In the genomic region with DNA sequence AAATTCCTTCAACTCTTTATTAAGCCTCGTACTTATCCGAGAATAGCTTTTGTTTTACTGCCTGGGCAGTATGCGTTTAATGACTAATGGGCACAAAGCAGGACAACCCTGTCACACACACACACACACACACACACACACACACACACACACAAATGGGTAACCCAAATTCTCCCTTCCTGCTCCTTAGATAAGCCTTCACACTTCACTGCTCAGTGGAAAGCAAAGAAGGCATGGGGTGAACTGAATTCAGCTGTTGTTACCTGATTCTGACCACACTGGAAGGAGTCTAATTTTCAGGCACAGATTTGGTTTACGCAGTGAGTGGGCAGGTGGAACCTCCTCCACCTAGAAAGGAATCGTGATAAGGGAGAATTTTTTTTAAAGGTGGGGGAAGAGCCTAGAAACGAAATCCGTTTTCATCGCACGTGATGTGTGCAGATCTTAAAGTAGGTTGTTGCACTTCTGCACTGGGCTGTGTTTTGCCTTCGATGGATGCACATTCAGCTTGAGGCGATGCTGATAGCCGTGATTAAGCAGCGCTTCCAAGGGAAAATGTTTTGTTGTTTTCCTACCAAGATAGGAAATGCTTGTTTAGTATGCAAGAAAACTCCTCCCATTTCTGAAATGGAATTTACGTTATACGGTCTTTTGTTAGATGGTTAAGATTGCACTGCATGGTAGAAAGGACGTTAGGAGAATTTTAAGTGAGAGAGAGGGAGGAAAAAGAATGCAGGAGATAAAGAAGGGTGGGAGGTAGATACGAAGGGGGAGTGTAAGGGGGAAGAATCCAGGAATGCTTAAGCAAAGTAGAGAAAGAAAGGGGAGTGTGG, we compare ENCODE assay signal across 10 mouse cellular contexts.
DNase-seq lines count a peak whose midpoint lies in the region; ATAC-seq lines count a peak whose summit lies in the region.
"Had no signal": no experiment of that assay in that cellular context is flagged by ENCODE, and none has a peak within 500 bp of the region (broad histone marks: within the 10 kb centered on the region; RNA-seq: fewer than 3 reads in every experiment).

No protein-coding gene starts in this region.

- H3K9ac ChIP-seq in heart, embryonic 15.5 days: no peak overlapping the region
- H3K9ac ChIP-seq in embryonic facial prominence, embryonic 13.5 days: no peak overlapping the region
- no peak overlapping the region for H3K9ac ChIP-seq in limb, embryonic 13.5 days

- no peaks in the 10 kb centered on the region for H3K36me3 ChIP-seq in heart, embryonic 15.5 days
- H3K36me3 ChIP-seq in embryonic facial prominence, embryonic 13.5 days: no peaks in the 10 kb centered on the region
- no peaks in the 10 kb centered on the region for H3K36me3 ChIP-seq in limb, embryonic 13.5 days
- H3K36me3 ChIP-seq: G1E had no signal

- no peak overlapping the region for H3K27ac ChIP-seq in heart, embryonic 15.5 days
- no peak overlapping the region for H3K27ac ChIP-seq in embryonic facial prominence, embryonic 13.5 days
- H3K27ac ChIP-seq in limb, embryonic 13.5 days: no peak overlapping the region

- H3K4me1 ChIP-seq in heart, embryonic 15.5 days (replicated peaks): 0 out of 2 replicates have a peak, but pooled peaks cover 2% of the 10 kb centered on the region
- H3K4me1 ChIP-seq in embryonic facial prominence, embryonic 13.5 days: no peaks in the 10 kb centered on the region; the same call in 1 of the 2 replicates
- H3K4me1 ChIP-seq in limb, embryonic 13.5 days: no peaks in the 10 kb centered on the region

- WGBS in heart, embryonic 15.5 days: 32% methylated on average over 17 of the region's 17 CpGs
- WGBS in embryonic facial prominence, embryonic 13.5 days: 38% methylated on average over 17 of the region's 17 CpGs
- 40% methylated on average over 17 of the region's 17 CpGs for WGBS in limb, embryonic 13.5 days

- peaks cover 7% of the 10 kb centered on the region; the same call in 1 of the 2 replicates for H3K27me3 ChIP-seq in heart, embryonic 15.5 days
- H3K27me3 ChIP-seq in embryonic facial prominence, embryonic 13.5 days: peaks cover 22% of the 10 kb centered on the region
- H3K27me3 ChIP-seq in limb, embryonic 13.5 days: peaks cover 26% of the 10 kb centered on the region

- no peak for ATAC-seq in heart, embryonic 15.5 days (replicated peaks; ENCODE audit: insufficient number of reproducible peaks, insufficient read depth, low FRiP score, low read depth)
- ATAC-seq in embryonic facial prominence, embryonic 13.5 days (ENCODE audit: insufficient number of reproducible peaks, insufficient read depth, low FRiP score, low TSS enrichment, low read depth): no peak
- no peak for ATAC-seq in limb, embryonic 13.5 days (ENCODE audit: low FRiP score, low read depth)

- no peaks in the 10 kb centered on the region for H3K9me3 ChIP-seq in heart, embryonic 15.5 days (replicated peaks)
- H3K9me3 ChIP-seq in embryonic facial prominence, embryonic 13.5 days: no peaks in the 10 kb centered on the region
- no peaks in the 10 kb centered on the region for H3K9me3 ChIP-seq in limb, embryonic 13.5 days
- H3K9me3 ChIP-seq: G1E had no signal

- peak overlapping the region; percentile 4; the same call in 1 of the 2 replicates for H3K4me3 ChIP-seq in heart, embryonic 15.5 days
- H3K4me3 ChIP-seq in embryonic facial prominence, embryonic 13.5 days: peak overlapping the region; percentile 16
- H3K4me3 ChIP-seq in limb, embryonic 13.5 days: no peak overlapping the region

- no peak for DNase-seq in heart, adult 18-20 months
- peak; percentile 76 for DNase-seq in brain, adult 2 months (ENCODE audit: low read depth, low spot score)
- DNase-seq in c-Kit-positive CD71-positive TER-119-positive erythroid progenitor cells, embryonic 14.5 days (ENCODE audit: low spot score): no peak
- DNase-seq in gastrocnemius, postnatal 25 days: no peak
- DNase-seq in lung, postnatal 36 days: no peak
- DNase-seq: kidney, adult 2 months had no signal

- H3K4me2 ChIP-seq in heart, embryonic 15.5 days: peak overlapping the region; percentile 55
- H3K4me2 ChIP-seq in embryonic facial prominence, embryonic 13.5 days: peak overlapping the region; percentile 51
- peak overlapping the region; percentile 54 for H3K4me2 ChIP-seq in limb, embryonic 13.5 days (replicated peaks)
